ENCODE assay signal across 25 mouse cellular contexts in genomic region chr1:119317006-119317405, GRCm38 (mm10).
"Had no signal": no experiment of that assay in that cellular context is flagged by ENCODE, and none has a peak within 500 bp of the region (broad histone marks: within the 10 kb centered on the region; RNA-seq: fewer than 3 reads in every experiment).

No protein-coding gene starts in this region.

- H3K9me3 ChIP-seq: heart, embryonic 10.5 days; heart, embryonic 13.5 days; heart, embryonic 15.5 days; hindbrain, embryonic 13.5 days; hindbrain, embryonic 15.5 days; kidney, embryonic 15.5 days; limb, embryonic 13.5 days; limb, embryonic 15.5 days had no signal

- H3K27ac ChIP-seq: heart, embryonic 10.5 days; heart, embryonic 13.5 days; heart, embryonic 15.5 days; hindbrain, embryonic 13.5 days; hindbrain, embryonic 15.5 days; hindbrain, postnatal 0 days; kidney, embryonic 15.5 days; kidney, postnatal 0 days; limb, embryonic 13.5 days; limb, embryonic 15.5 days had no signal

- H3K27me3 ChIP-seq: heart, embryonic 13.5 days; heart, embryonic 15.5 days; hindbrain, embryonic 13.5 days; hindbrain, embryonic 15.5 days; kidney, embryonic 15.5 days; limb, embryonic 13.5 days; limb, embryonic 15.5 days had no signal

- DNase-seq: forebrain, postnatal 0 days; gastrocnemius, postnatal 14 days; gastrocnemius, postnatal 36 days; heart, adult 18-20 months; heart, postnatal 14 days; heart, postnatal 36 days; kidney, adult 11 months; kidney, adult 2 months; kidney, adult 9 months; kidney, postnatal 14 days; kidney, postnatal 36 days; layer of hippocampus, adult 9-11 months; layer of hippocampus, postnatal 36 days; left cerebral cortex, postnatal 4 days had no signal

- H3K9ac ChIP-seq: forebrain, postnatal 0 days; heart, embryonic 13.5 days; heart, embryonic 15.5 days; hindbrain, embryonic 13.5 days; hindbrain, embryonic 15.5 days; kidney, embryonic 15.5 days; limb, embryonic 13.5 days; limb, embryonic 15.5 days had no signal

- H3K36me3 ChIP-seq: heart, embryonic 10.5 days; heart, embryonic 13.5 days; heart, embryonic 15.5 days; hindbrain, embryonic 13.5 days; hindbrain, embryonic 15.5 days; kidney, embryonic 15.5 days; limb, embryonic 13.5 days; limb, embryonic 15.5 days had no signal

- ATAC-seq: forebrain, postnatal 0 days; hindbrain, postnatal 0 days; intestine, embryonic 16.5 days had no signal

- H3K4me1 ChIP-seq: heart, embryonic 10.5 days; hindbrain, embryonic 13.5 days; hindbrain, embryonic 15.5 days; kidney, embryonic 15.5 days; limb, embryonic 13.5 days; limb, embryonic 15.5 days had no signal

- H3K4me3 ChIP-seq: heart, embryonic 10.5 days; heart, embryonic 13.5 days; heart, embryonic 15.5 days; hindbrain, embryonic 13.5 days; hindbrain, embryonic 15.5 days; kidney, embryonic 15.5 days; limb, embryonic 13.5 days; limb, embryonic 15.5 days had no signal

- H3K4me2 ChIP-seq: heart, embryonic 13.5 days; heart, embryonic 15.5 days; hindbrain, embryonic 13.5 days; hindbrain, embryonic 15.5 days; kidney, embryonic 15.5 days; limb, embryonic 13.5 days; limb, embryonic 15.5 days had no signal
